Mouse (Mus musculus) B cell, adult 67 days (primary cell): Measurements from ENCODE around the gene Ndufaf4. TPM values are rescaled to one million over a fixed set of nuclear protein-coding genes. Genes with fewer than 3 reads are reported as not detected.

Experiments used
- total RNA-seq, 2 experiments: library from RNA; stranded (reverse); gene quantifications; 4 replicates each; pipeline ENCODE4 v1.2.4; 2023

Ndufaf4 gene
- 10 to 100 TPM; 17.1 to 20.6 TPM for total RNA-seq

DNA sequence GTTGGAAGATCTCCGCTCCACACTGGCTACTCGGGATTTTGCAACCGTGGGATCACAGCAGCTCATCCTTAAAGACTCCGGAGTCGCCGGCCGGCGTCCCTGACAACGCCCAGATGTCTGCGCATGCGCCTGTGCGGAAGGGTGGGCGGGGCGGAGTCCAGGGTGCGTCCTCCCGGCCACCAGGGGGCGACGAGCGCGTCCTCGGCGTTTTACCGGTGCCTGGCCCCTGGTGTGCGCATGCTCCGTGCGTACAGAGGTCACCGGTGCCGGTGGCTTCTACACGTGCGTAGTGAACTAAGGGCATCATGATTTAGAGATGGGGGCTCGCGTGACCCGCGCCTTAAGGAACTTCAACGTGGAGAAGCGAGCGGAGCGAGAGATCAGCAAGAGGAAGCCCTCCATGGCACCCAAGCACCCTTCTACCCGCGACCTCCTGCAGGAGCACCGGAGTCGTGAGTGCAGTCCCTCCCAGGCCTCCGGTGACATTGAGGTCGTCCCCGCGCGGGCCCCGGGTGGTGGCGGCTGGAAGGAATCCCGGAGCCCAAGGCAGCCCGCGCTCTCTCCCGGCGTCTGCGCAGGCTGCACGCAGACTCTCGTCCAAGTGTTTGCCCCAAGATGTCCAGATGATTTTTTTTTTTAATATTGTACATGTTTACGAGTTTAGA is at the start of gene Ndufaf4:
Ndufaf4 (plus strand) TSS at position 233 of the 665 bp plus-strand sequence.

DNA sequence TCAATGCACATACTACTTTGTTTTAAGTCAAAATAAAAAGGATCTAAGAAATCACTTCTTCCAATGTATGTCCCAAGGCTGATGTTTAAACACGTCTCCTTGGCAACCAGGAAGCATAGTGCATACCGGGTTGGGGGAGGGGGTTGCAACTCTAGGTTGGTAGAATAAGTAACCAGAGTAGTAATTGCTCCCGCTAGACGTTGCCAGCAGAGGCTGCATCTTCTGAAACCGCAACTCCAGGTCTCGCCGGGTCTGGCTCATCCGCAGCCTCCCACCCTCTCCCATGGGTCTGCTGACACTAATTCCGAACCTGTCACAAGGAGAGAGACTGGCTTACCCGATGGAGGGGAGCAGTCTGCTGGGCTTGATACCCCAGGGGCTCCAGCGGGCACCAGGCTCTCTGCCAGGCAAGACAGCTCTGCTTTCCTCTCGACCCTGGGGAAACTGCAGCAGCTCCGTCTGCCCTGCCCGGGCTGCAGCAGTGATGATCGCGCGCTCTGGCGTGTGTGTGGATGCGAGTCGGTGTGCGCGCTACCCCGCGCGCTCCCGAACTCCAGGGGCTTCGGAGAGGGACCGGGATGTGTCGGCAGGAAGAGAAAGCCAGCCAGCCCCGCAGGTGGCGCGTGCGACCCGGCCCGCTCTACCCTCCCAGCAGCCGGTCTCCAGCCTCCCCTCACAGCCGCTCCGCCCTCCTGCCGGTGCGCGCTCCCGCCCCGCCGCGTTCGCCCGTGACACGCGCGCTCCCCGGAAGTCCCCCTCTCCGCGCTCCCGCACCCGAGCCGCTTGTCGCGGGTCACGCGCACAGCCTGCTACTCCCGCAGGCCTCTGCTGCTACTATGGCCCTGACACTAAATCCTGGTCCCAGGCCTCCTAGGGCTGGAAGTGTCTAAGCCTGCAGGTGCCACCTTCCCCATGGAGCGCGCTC is 47.2 kb upstream of the Ndufaf4 start, which contains the start of gene Klhl32:
Klhl32 (minus strand) TSS at position 724 of the 925 bp plus-strand sequence.

Other genes with a start within 250 kb of the Ndufaf4 start
- not detected for gene Klhl32, start 47.0 kb upstream of the Ndufaf4 start, total RNA-seq
- gene Gpr63, start 68.3 kb downstream of the Ndufaf4 start, total RNA-seq: not detected